Mouse (Mus musculus) erythroblast, embryonic 14.5 days (primary cell): ENCODE measurements around the gene Arhgef3.

Source experiments
- GATA1 ChIP-seq: IDR thresholded peaks from 2 replicates; pipeline ENCODE4 v1.6.1; 2012; ENCODE audit warnings: low read length, inconsistent platforms, mixed read lengths
- TAL1 ChIP-seq: IDR thresholded peaks from 3 replicates; pipeline ENCODE4 v1.6.1; 2012; ENCODE audit warnings: low read length, inconsistent platforms, mixed read lengths

DNA sequence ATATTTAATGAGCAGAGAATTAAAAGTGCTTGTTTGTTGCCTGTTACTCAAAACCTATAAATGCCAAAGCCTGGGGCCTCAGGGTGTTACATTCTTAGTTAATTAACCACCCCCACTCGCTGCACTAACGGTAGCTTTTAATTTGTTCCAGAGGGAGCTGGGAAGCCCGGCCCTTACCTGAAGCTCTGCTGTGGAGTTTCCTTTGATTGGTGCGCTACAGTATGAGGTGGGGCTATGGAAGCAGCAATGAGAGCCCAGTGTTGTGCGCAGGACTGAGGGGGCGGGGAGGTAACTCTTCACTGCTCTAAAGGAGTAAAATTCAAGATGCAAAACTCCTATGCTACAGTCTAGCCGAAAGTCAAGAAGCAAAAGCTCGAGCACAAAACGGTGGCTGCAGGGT, 43.9 kb upstream of the Arhgef3 start:
- TF ChIP-seq GATA1 = no peak
- TF ChIP-seq TAL1 = no peak
